21 mouse cellular contexts compared by ENCODE assay signal in genomic region chr8:60860749-60861148, GRCm38 (mm10).
"Had no signal": no experiment of that assay in that cellular context is flagged by ENCODE, and none has a peak within 500 bp of the region (broad histone marks: within the 10 kb centered on the region; RNA-seq: fewer than 3 reads in every experiment).

No protein-coding gene starts in this region.

- H3K36me3 ChIP-seq: hindbrain, embryonic 13.5 days; hindbrain, embryonic 15.5 days; kidney, embryonic 15.5 days; limb, embryonic 10.5 days; limb, embryonic 12.5 days had no signal

- H3K27ac ChIP-seq: hindbrain, embryonic 13.5 days; hindbrain, embryonic 15.5 days; hindbrain, postnatal 0 days; kidney, embryonic 15.5 days; kidney, postnatal 0 days; limb, embryonic 10.5 days; limb, embryonic 12.5 days had no signal

- H3K9ac ChIP-seq: forebrain, postnatal 0 days; hindbrain, embryonic 13.5 days; hindbrain, embryonic 15.5 days; kidney, embryonic 15.5 days; limb, embryonic 12.5 days had no signal

- H3K4me2 ChIP-seq: heart, embryonic 11.5 days; hindbrain, embryonic 13.5 days; hindbrain, embryonic 15.5 days; kidney, embryonic 15.5 days; limb, embryonic 12.5 days had no signal

- DNase-seq: forebrain, postnatal 0 days; gastrocnemius, postnatal 14 days; gastrocnemius, postnatal 36 days; heart, adult 18-20 months; heart, postnatal 10 days; kidney, adult 11 months; kidney, adult 2 months; kidney, adult 9 months; kidney, postnatal 14 days; kidney, postnatal 36 days; layer of hippocampus, adult 9-11 months; layer of hippocampus, postnatal 36 days had no signal

- H3K9me3 ChIP-seq: hindbrain, embryonic 13.5 days; hindbrain, embryonic 15.5 days; kidney, embryonic 15.5 days; limb, embryonic 10.5 days; limb, embryonic 12.5 days had no signal

- H3K4me3 ChIP-seq: hindbrain, embryonic 13.5 days; hindbrain, embryonic 15.5 days; kidney, embryonic 15.5 days; limb, embryonic 10.5 days; limb, embryonic 12.5 days had no signal

- H3K4me1 ChIP-seq: hindbrain, embryonic 13.5 days; hindbrain, embryonic 15.5 days; kidney, embryonic 15.5 days; limb, embryonic 10.5 days; limb, embryonic 12.5 days had no signal

- H3K27me3 ChIP-seq: hindbrain, embryonic 13.5 days; hindbrain, embryonic 15.5 days; kidney, embryonic 15.5 days; limb, embryonic 12.5 days had no signal

- ATAC-seq: forebrain, postnatal 0 days; hindbrain, postnatal 0 days; intestine, embryonic 16.5 days had no signal
